ENCODE assay signal across 9 mouse cellular contexts in genomic region chr7:112183258-112183841, GRCm38 (mm10). TPM values are rescaled to one million over a fixed set of nuclear protein-coding genes. Genes with fewer than 3 reads are reported as not detected.
DNase-seq lines count a peak whose midpoint lies in the region; ATAC-seq and TF ChIP-seq lines count a peak whose summit lies in the region.
"Had no signal": no experiment of that assay in that cellular context is flagged by ENCODE, and none has a peak within 500 bp of the region (broad histone marks: within the 10 kb centered on the region; RNA-seq: fewer than 3 reads in every experiment).

No protein-coding gene starts in this region.

- H3K27me3 ChIP-seq in heart, postnatal 0 days (ENCODE audit: control insufficient read depth, insufficient read depth, low read length) = no peaks in the 10 kb centered on the region
- H3K27me3 ChIP-seq in liver, embryonic 14.5 days (ENCODE audit: control insufficient read depth, insufficient read depth, low read length) = no peaks in the 10 kb centered on the region
- H3K27me3 ChIP-seq in neural tube, embryonic 14.5 days (ENCODE audit: control insufficient read depth, insufficient read depth, low read length) = no peaks in the 10 kb centered on the region
- H3K27me3 ChIP-seq: embryonic facial prominence, embryonic 15.5 days had no signal

- H3K9ac ChIP-seq in heart, postnatal 0 days (replicated peaks; ENCODE audit: low read depth, low read length) = no peak overlapping the region
- H3K9ac ChIP-seq in liver, embryonic 14.5 days (replicated peaks) = no peak overlapping the region
- H3K9ac ChIP-seq in neural tube, embryonic 14.5 days (replicated peaks; ENCODE audit: low read depth, low read length) = no peak overlapping the region
- H3K9ac ChIP-seq: embryonic facial prominence, embryonic 15.5 days had no signal

- no peaks in the 10 kb centered on the region for H3K36me3 ChIP-seq in heart, postnatal 0 days (replicated peaks; ENCODE audit: control insufficient read depth, insufficient read depth, low read length)
- H3K36me3 ChIP-seq in liver, embryonic 14.5 days (replicated peaks; ENCODE audit: control insufficient read depth, insufficient read depth, low read depth) = no peaks in the 10 kb centered on the region
- no peaks in the 10 kb centered on the region for H3K36me3 ChIP-seq in neural tube, embryonic 14.5 days (ENCODE audit: control insufficient read depth, insufficient read depth, low read length)
- H3K36me3 ChIP-seq: embryonic facial prominence, embryonic 15.5 days had no signal

- peak; percentile 50 for ATAC-seq in heart, postnatal 0 days (ENCODE audit: insufficient read depth, low read depth)
- ATAC-seq in liver, embryonic 14.5 days (ENCODE audit: insufficient read depth) = 0 out of 2 replicates have a peak, but pooled peaks have one; percentile 27
- peak; percentile 60; the same call in 1 of the 2 replicates for ATAC-seq in neural tube, embryonic 14.5 days (ENCODE audit: low read depth)

- no peak overlapping the region for H3K4me3 ChIP-seq in heart, postnatal 0 days (ENCODE audit: low read depth, low read length)
- no peak overlapping the region for H3K4me3 ChIP-seq in liver, embryonic 14.5 days (ENCODE audit: insufficient read depth in 1 of 2, low read depth in 2 of 2, low read length in 2 of 2)
- H3K4me3 ChIP-seq in neural tube, embryonic 14.5 days (ENCODE audit: low read depth, low read length) = no peak overlapping the region
- H3K4me3 ChIP-seq: embryonic facial prominence, embryonic 15.5 days had no signal

- 25% methylated on average over 5 of the region's 5 CpGs for WGBS in heart, postnatal 0 days
- 26% methylated on average over 5 of the region's 5 CpGs for WGBS in liver, embryonic 14.5 days (ENCODE audit: insufficient replicate concordance)
- 38% methylated on average over 5 of the region's 5 CpGs for WGBS in neural tube, embryonic 14.5 days

- 0 out of 2 replicates have a peak, but pooled peaks cover 10% of the 10 kb centered on the region for H3K4me1 ChIP-seq in heart, postnatal 0 days (ENCODE audit: control insufficient read depth, insufficient read depth)
- H3K4me1 ChIP-seq in liver, embryonic 14.5 days (replicated peaks; ENCODE audit: control insufficient read depth in 2 of 2, insufficient read depth in 2 of 2, low read length in 1 of 2) = peaks cover 0 to 2% of the 10 kb centered on the region in 2 experiments; a peak in 2 of 4 replicates
- H3K4me1 ChIP-seq in neural tube, embryonic 14.5 days (ENCODE audit: control insufficient read depth, insufficient read depth, low read length) = no peaks in the 10 kb centered on the region

- TF ChIP-seq CTCF in heart, postnatal 0 days (IDR thresholded peaks at IDR 0.05; ENCODE audit: low read depth) = peak; percentile 100
- TF ChIP-seq CTCF in liver, embryonic 14.5 days (IDR thresholded peaks at IDR 0.05; ENCODE audit: low read depth) = peak; percentile 97

- no peaks in the 10 kb centered on the region for H3K9me3 ChIP-seq in heart, postnatal 0 days (replicated peaks; ENCODE audit: control insufficient read depth, low read length)
- no peaks in the 10 kb centered on the region for H3K9me3 ChIP-seq in liver, embryonic 14.5 days (ENCODE audit: control insufficient read depth, low read length)
- H3K9me3 ChIP-seq in neural tube, embryonic 14.5 days (ENCODE audit: control insufficient read depth, low read length) = no peaks in the 10 kb centered on the region
- H3K9me3 ChIP-seq: embryonic facial prominence, embryonic 15.5 days had no signal

- DNase-seq in CD4-positive, CD25-positive, alpha-beta regulatory T cell, adult 2 months (ENCODE audit: low read depth, low spot score) = peak; percentile 90
- DNase-seq in brain, adult 2 months (ENCODE audit: low read depth, low spot score) = peak; percentile 96
- DNase-seq in fibroblast of lung, adult 2 months (ENCODE audit: low read depth) = peak; percentile 65
- DNase-seq in heart, postnatal 0 days (ENCODE audit: low spot score) = peak; percentile 87
- peak; percentile 93 for DNase-seq in kidney, postnatal 4 days
- DNase-seq in liver, embryonic 14.5 days (ENCODE audit: low read depth in 3 of 3, low spot score in 3 of 3) = peak; percentile 36 to 43 (median 38)
- DNase-seq in telencephalon, adult 2 months (ENCODE audit: low read depth, low spot score) = peak; percentile 83

- H3K27ac ChIP-seq in heart, postnatal 0 days (ENCODE audit: low read depth) = no peak overlapping the region
- no peak overlapping the region for H3K27ac ChIP-seq in liver, embryonic 14.5 days
- no peak overlapping the region for H3K27ac ChIP-seq in neural tube, embryonic 14.5 days (ENCODE audit: low read depth, low read length)
- H3K27ac ChIP-seq: embryonic facial prominence, embryonic 15.5 days had no signal

- no peak for TF ChIP-seq EP300 in heart, postnatal 0 days (IDR thresholded peaks at IDR 0.05; ENCODE audit: low read depth)
- TF ChIP-seq EP300 in liver, embryonic 14.5 days (IDR thresholded peaks at IDR 0.05; ENCODE audit: low read depth) = no peak

- H3K4me2 ChIP-seq in heart, postnatal 0 days (ENCODE audit: low read depth, low read length) = no peak overlapping the region
- H3K4me2 ChIP-seq in liver, embryonic 14.5 days (ENCODE audit: low read depth) = no peak overlapping the region
- H3K4me2 ChIP-seq in neural tube, embryonic 14.5 days (ENCODE audit: low read depth, low read length) = no peak overlapping the region
- H3K4me2 ChIP-seq: embryonic facial prominence, embryonic 15.5 days had no signal

RNA-seq across cellular contexts. Expression of gene Dkk3, which starts 24.5 kb away (rescaled TPM):
- total RNA-seq in heart, postnatal 0 days (2014; rRNA removed; ENCODE audit: low replicate concordance) = 53.8 and 56.0 TPM in 2 replicates
- polyA plus RNA-seq in heart, postnatal 0 days (2015; fragmentation: Nextera tagmentation; extraction: Ambion mirVana) = 90.6 and 96.6 TPM in 2 replicates
- 1.1 and 1.5 TPM in 2 replicates for polyA plus RNA-seq in liver, embryonic 14.5 days (2012; rRNA removed)
- 2.3 and 2.4 TPM in 2 replicates for polyA plus RNA-seq in liver, embryonic 14.5 days (2014; fragmentation: Nextera tagmentation; extraction: Ambion mirVana)
- polyA plus RNA-seq in neural tube, embryonic 14.5 days (2014; fragmentation: Nextera tagmentation; extraction: Ambion mirVana) = 16.5 and 23.5 TPM in 2 replicates

RNA-seq across cellular contexts. Expression of gene Mical2, which starts 42.3 kb away (rescaled TPM):
- total RNA-seq in heart, postnatal 0 days (2014; rRNA removed; ENCODE audit: low replicate concordance) = 136 and 169 TPM in 2 replicates
- polyA plus RNA-seq in heart, postnatal 0 days (2015; fragmentation: Nextera tagmentation; extraction: Ambion mirVana) = 59.9 and 78.1 TPM in 2 replicates
- polyA plus RNA-seq in liver, embryonic 14.5 days (2012; rRNA removed) = 1.3 and 1.4 TPM in 2 replicates
- 1.1 and 1.2 TPM in 2 replicates for polyA plus RNA-seq in liver, embryonic 14.5 days (2014; fragmentation: Nextera tagmentation; extraction: Ambion mirVana)
- polyA plus RNA-seq in neural tube, embryonic 14.5 days (2014; fragmentation: Nextera tagmentation; extraction: Ambion mirVana) = 3.7 and 5.3 TPM in 2 replicates

Comparison
In these comparisons a context has a peak if more than half of its experiments do, and no peak if none do; other contexts are left out.
1. DNase-seq: peak in every context shown above with its lines; median percentile 96 in brain, adult 2 months; 93 in kidney, postnatal 4 days; 90 in CD4-positive, CD25-positive, alpha-beta regulatory T cell, adult 2 months; 87 in heart, postnatal 0 days; 83 in telencephalon, adult 2 months; 65 in fibroblast of lung, adult 2 months; 38 in liver, embryonic 14.5 days.